Mouse (Mus musculus): ENCODE data around the gene Mthfd1l. TPM values are rescaled to one million over a fixed set of nuclear protein-coding genes. Genes with fewer than 3 reads are reported as not detected.
"Not testable (repeated sequence)": the region's sequence is repeated elsewhere in the genome, so short reads cannot be mapped to it uniquely, and the experiment has no call there.

Gene Mthfd1l
- polyA plus RNA-seq, 1 experiment, result 10.2 TPM

DNA sequence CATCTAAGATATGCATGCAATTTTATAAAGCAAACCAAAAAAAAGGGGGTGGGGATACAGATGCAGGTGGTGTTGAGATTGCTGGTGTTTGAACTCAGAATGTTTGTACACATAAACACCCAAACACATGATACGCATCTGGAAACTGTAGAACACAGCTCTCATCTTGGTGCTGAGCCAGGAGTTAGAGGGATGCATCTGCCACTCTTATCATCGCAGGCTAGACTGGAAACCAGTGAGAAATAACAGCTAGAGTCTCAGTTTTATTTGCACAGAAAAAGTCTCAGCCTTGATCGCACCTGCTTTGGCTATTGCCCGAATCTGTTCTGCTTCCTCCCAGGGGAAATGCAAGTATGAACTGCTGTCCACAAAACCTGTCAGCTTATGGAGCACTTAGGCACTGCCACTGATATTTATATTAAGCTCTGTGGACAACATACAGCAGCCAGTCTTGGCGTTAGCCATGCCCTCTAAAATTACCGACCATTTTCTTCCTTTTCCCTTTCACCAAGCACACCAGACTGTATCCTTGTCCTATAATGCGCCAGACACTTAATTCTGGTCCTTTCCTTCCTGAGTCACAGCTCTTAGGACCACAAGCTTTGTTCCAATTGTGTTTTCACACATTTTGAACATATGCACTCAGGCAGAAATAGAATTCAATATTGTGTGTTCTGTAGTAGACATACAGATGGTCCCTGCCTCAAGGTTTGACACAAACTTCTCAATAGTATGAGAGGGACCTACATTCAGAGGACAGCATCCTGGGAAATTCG is 98.3 kb downstream of the Mthfd1l start:
- H3K4me1 ChIP-seq (ENCODE audit: control insufficient read depth, insufficient read depth, low read length), result no peaks in the 10 kb centered on the region
- no peak for TF ChIP-seq CTCF (IDR thresholded peaks at IDR 0.05; ENCODE audit: extremely low read depth, insufficient read depth, low read length)
- no peak for TF ChIP-seq POLR2A (IDR thresholded peaks at IDR 0.05; ENCODE audit: extremely low read depth, insufficient read depth, low read length)

DNA sequence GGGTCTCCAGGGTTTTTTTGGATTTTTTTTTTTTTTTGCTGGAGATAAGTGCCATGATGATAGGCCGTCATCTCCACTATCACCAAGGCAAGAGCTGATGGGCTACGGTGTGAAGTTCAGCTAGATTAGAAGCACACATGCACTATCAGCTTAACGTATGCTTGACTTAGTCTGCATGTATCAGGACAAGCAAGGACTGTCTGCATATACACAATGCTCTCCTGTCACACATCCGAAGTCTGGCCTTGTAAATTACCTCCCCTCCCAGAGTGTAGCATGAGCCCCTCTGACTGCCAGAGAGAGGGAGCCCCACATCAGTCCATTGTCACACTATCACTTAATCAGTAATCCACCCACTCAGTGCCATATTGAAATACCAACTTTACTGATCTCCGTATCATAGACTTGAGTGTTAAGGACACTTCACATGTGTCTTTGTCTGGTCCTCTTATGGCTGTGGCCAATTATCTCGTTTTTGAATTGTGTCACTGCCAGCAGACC is 99.0 kb downstream of the Mthfd1l start:
- H3K4me3 ChIP-seq (ENCODE audit: insufficient read depth, low read length), result no peak overlapping the region
- TF ChIP-seq POLR2A (IDR thresholded peaks at IDR 0.05; ENCODE audit: extremely low read depth, insufficient read depth, low read length), result no peak
- no peak for TF ChIP-seq CTCF (IDR thresholded peaks at IDR 0.05; ENCODE audit: extremely low read depth, insufficient read depth, low read length)
- H3K4me1 ChIP-seq (ENCODE audit: control insufficient read depth, insufficient read depth, low read length), result no peaks in the 10 kb centered on the region
- no peak overlapping the region for H3K27ac ChIP-seq (ENCODE audit: insufficient read depth, low read length)

More for the DNA sequence above, 98.3 kb downstream of the Mthfd1l start:
- Histone ChIP-seq H3K4me3 (ENCODE audit: insufficient read depth, low read length) (no peak overlapping the region), H3K27ac (ENCODE audit: insufficient read depth, low read length) (no peak overlapping the region)

DNA sequence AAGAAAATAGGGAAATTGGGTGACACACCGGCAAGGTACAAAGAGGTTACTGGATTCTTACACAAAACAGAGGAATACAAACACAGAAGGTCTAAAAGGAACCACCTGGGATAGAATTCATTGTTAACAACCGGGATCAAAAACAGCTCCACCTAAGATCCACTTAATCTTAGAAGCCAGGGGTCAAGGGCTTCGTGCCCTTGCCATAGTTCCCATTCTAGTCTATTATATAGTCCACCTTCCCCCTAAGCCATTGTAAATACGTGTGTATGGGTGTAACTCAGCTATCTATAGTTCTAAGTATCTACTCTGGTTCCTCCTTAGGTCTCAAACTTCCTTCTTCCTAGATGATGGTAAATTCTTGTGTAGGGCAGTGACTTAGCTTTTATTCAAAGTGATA is 99.6 kb downstream of the Mthfd1l start:
- H3K4me1 ChIP-seq (ENCODE audit: control insufficient read depth, insufficient read depth, low read length); H3K27ac ChIP-seq (ENCODE audit: insufficient read depth, low read length); H3K4me3 ChIP-seq (ENCODE audit: insufficient read depth, low read length): not testable (repeated sequence)

DNA sequence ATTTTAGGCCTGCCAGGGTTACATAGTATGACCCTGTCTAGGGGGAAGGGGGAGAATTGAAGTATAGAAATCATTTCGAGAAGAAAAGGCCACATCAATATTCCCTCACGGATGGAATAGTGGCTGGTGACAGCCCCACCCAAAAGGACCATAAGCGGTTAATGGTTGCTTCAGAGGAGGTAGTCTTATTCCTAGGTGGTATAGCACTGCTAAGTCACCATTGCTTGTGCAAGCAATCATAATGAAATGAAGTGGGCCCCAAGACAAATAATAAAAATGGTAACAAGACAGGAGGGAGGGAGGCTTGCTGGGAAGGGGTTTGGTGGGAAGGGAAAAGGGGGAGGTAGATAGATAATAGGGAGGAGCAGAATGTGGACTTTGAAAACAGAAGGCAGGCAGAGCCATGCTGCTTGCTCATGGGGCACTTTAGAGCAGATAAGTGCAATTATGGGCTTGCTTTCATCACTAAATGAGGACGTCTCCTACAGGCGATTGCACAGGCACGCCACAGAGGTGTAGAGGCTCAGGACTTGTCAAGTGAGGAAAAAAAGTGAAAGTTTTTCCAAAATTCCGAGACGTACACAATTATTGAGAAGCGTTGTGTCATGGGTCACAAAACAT is 105.4 kb downstream of the Mthfd1l start:
- peaks cover 2% of the 10 kb centered on the region; the same call in 1 of the 2 replicates for H3K4me1 ChIP-seq (ENCODE audit: control insufficient read depth, insufficient read depth, low read length)
- H3K4me3 ChIP-seq (ENCODE audit: insufficient read depth, low read length), result no peak overlapping the region
- no peak overlapping the region for H3K27ac ChIP-seq (ENCODE audit: insufficient read depth, low read length)
- TF ChIP-seq POLR2A (IDR thresholded peaks at IDR 0.05; ENCODE audit: extremely low read depth, insufficient read depth, low read length) (no peak), CTCF (IDR thresholded peaks at IDR 0.05; ENCODE audit: extremely low read depth, insufficient read depth, low read length) (no peak)

DNA sequence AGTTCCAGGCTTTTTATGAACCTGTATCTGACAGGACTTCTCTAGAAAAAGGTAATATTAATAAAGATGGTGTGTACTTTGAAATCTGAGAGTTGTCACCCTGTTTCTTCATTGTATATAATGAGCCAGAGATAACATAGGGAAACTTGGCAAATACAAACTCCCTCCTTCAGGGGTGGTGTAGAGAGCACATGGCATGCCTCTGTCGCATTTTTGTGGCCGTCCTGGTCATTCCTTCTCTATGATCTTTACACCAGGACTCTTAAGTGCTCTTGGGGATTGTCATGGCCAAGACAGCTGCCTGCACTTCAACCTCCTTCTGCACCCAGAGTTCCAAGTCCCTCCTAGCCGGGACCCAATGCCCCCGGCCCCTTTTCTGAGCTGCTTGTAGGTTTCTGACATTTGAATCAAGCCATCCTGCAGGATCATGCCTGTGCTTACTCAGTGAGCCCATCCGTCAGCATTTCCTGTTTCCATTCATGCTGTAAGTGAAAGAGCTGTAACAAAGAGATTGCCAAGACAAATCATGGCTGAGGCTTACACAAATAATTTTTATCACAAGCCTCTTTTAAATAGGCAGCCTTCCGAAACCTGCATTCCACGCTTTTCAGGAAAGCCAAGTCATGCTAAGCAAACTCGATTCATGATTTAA is 106.2 kb downstream of the Mthfd1l start:
- no peak for TF ChIP-seq POLR2A (IDR thresholded peaks at IDR 0.05; ENCODE audit: extremely low read depth, insufficient read depth, low read length)
- TF ChIP-seq CTCF (IDR thresholded peaks at IDR 0.05; ENCODE audit: extremely low read depth, insufficient read depth, low read length), result no peak
- peak overlapping the region; percentile 3; the same call in 1 of the 2 replicates for H3K27ac ChIP-seq (ENCODE audit: insufficient read depth, low read length)
- no peak overlapping the region for H3K4me3 ChIP-seq (ENCODE audit: insufficient read depth, low read length)
- H3K4me1 ChIP-seq (ENCODE audit: control insufficient read depth, insufficient read depth, low read length), result peaks cover 2% of the 10 kb centered on the region; the same call in 1 of the 2 replicates

DNA sequence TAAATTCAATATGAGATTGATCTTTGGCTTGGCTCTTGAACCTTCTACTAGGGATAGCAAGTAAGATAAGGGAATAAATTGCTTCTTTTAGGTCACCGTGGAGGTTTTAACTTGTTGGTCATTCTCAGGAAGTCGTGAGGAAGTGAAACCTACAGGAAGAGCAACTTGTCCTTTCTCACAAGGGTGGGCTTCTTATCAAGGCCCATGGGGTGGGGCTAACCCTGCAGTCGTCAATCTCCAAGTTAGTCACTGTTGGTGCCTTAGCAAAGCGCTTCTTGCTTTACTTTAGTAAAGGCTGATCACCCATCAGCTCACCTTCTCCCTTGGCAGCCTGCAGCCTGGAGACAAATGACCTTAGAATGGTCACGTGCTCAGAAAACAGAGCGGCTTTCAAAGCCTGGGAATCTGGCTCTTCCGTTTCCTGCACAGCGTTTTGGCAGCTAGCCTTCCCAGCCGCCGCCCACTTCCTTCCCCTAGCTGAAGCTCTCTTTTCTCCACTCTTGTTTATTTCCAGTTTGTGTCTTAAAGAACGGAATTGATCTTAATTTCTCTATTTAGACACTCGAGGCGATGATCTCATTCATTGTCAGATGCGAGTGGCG is 106.8 kb downstream of the Mthfd1l start:
- H3K27ac ChIP-seq (ENCODE audit: insufficient read depth, low read length), result 0 out of 2 replicates have a peak overlapping the region, but pooled peaks have one; percentile 52
- H3K4me3 ChIP-seq (ENCODE audit: insufficient read depth, low read length), result no peak overlapping the region
- H3K4me1 ChIP-seq (ENCODE audit: control insufficient read depth, insufficient read depth, low read length), result peaks cover 2% of the 10 kb centered on the region; the same call in 1 of the 2 replicates
- TF ChIP-seq CTCF (IDR thresholded peaks at IDR 0.05; ENCODE audit: extremely low read depth, insufficient read depth, low read length) (no peak), POLR2A (IDR thresholded peaks at IDR 0.05; ENCODE audit: extremely low read depth, insufficient read depth, low read length) (no peak)

DNA sequence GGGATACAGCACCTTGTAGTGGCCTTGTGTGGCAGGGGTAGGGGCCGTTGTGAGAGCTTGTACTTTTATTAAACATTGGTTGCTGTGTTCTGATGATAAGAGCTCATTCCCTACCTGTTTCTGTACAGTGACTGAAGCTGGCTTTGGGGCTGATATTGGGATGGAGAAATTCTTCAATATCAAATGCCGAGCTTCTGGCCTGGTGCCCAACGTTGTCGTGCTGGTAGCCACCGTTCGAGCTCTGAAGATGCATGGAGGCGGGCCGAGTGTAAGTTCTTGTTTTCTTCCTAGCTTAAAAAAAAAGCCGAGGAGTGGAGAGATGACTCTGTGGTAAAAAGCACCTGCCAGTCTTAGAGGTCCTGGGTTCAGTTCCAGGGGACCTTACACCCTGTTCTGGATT is 110.7 kb downstream of the Mthfd1l start:
- TF ChIP-seq CTCF (IDR thresholded peaks at IDR 0.05; ENCODE audit: extremely low read depth, insufficient read depth, low read length) (no peak), POLR2A (IDR thresholded peaks at IDR 0.05; ENCODE audit: extremely low read depth, insufficient read depth, low read length) (no peak)
- H3K4me1 ChIP-seq (ENCODE audit: control insufficient read depth, insufficient read depth, low read length), result peaks cover 2% of the 10 kb centered on the region; the same call in 1 of the 2 replicates
- no peak overlapping the region for H3K4me3 ChIP-seq (ENCODE audit: insufficient read depth, low read length)
- no peak overlapping the region for H3K27ac ChIP-seq (ENCODE audit: insufficient read depth, low read length)

DNA sequence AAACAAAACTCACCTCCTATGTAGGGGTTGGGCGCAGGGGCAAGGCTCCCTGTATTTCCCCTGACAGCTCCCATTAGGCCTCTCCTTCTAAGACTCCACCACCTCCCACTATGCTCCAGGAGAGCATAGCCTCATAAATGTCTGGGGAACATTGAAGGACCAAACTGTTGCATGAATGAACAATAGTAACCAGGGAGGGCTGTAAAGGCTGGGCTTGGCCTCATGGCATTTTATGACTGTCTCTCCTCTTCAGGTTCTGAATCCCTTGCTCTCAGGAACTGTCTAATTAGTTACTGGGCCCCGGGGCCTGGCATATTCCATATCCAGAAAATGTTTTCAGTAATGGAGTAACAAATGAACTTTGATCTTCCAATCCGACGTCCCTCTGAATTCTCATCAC is 112.0 kb downstream of the Mthfd1l start:
- TF ChIP-seq CTCF (IDR thresholded peaks at IDR 0.05; ENCODE audit: extremely low read depth, insufficient read depth, low read length) (no peak), POLR2A (IDR thresholded peaks at IDR 0.05; ENCODE audit: extremely low read depth, insufficient read depth, low read length) (no peak)
- Histone ChIP-seq H3K4me1 (ENCODE audit: control insufficient read depth, insufficient read depth, low read length) (no peaks in the 10 kb centered on the region), H3K4me3 (ENCODE audit: insufficient read depth, low read length) (no peak overlapping the region), H3K27ac (ENCODE audit: insufficient read depth, low read length) (no peak overlapping the region)

DNA sequence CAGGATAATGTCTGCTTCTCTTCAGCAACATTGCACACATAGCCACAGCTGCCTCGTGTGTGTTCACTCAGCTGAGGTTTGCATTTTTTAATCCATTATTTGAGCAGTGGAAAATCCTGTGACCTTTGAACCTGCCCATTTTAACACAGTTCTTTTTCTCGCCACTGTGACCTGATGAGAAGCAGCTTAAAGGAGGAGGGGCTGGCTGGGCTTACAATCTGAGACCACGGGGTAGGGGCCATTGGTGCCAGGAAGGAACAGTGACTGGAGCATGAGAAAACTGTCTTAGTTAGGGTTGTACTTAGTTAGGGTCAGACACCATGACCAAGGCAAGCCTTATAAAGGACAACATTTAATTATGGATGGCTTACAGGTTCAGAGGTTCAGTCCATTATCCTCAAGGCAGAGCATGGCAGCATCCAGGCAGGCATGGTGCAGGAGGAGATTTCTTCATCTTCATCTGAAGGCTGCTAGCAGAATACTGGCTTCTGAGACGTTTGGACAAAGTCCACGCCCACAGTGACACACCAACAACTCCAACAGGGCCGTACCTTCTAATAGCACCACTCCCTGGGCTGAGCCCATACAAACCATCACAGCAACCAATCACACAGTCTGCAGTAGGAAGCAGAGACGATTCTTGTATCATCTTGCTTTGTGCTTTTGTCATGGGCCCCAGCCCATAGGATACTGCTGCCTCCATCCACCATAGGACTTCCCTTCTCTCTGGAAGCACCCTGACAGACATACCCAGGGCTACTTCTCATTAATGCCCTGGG is 112.6 kb downstream of the Mthfd1l start:
- Histone ChIP-seq H3K4me1 (ENCODE audit: control insufficient read depth, insufficient read depth, low read length) (no peaks in the 10 kb centered on the region), H3K27ac (ENCODE audit: insufficient read depth, low read length) (no peak overlapping the region), H3K4me3 (ENCODE audit: insufficient read depth, low read length) (no peak overlapping the region)
- TF ChIP-seq POLR2A (IDR thresholded peaks at IDR 0.05; ENCODE audit: extremely low read depth, insufficient read depth, low read length), result no peak
- no peak for TF ChIP-seq CTCF (IDR thresholded peaks at IDR 0.05; ENCODE audit: extremely low read depth, insufficient read depth, low read length)
